Mouse (Mus musculus): ENCODE measurements around the gene Cd300lg.

GRCm38 (mm10) chr11:102063076-102063475 is 21.8 kb downstream of the Cd300lg start:
- TF ChIP-seq CTCF (IDR thresholded peaks at IDR 0.05 in 2 of 3, conservative IDR thresholded peaks at IDR 0.05 in 1 of 3; ENCODE audit: control insufficient read depth in 1 of 3, insufficient read depth in 1 of 3, low read depth in 2 of 3, low read length in 3 of 3, poor library complexity in 1 of 3, severe bottlenecking in 1 of 3) = no peak
- TF ChIP-seq E2F4 (IDR thresholded peaks at IDR 0.05; ENCODE audit: borderline replicate concordance, low read depth, low read length) = no peak
- TF ChIP-seq POLR2A (IDR thresholded peaks at IDR 0.05; ENCODE audit: control insufficient read depth in 1 of 2, insufficient read depth in 1 of 2, low read depth in 1 of 2, low read length in 2 of 2, poor library complexity in 1 of 2) = no peak
- no peak for TF ChIP-seq MAZ (IDR thresholded peaks at IDR 0.05; ENCODE audit: low read depth, low read length)
- no peak for TF ChIP-seq SMC3 (IDR thresholded peaks at IDR 0.05; ENCODE audit: low read depth, low read length)
- no peak for TF ChIP-seq USF1 (IDR thresholded peaks at IDR 0.05; ENCODE audit: low read depth, low read length)
- TF ChIP-seq NELFE (IDR thresholded peaks at IDR 0.05; ENCODE audit: low read depth, low read length) = no peak
- TF ChIP-seq USF2 (IDR thresholded peaks at IDR 0.05; ENCODE audit: borderline replicate concordance in 1 of 2, insufficient read depth in 1 of 2, low read depth in 1 of 2, low read length in 2 of 2) = no peak

All from MEL (cell line).